Mouse (Mus musculus) C2C12 (cell line): ENCODE results near the gene Cd3eap. TPM values are rescaled to one million over a fixed set of nuclear protein-coding genes. Genes with fewer than 3 reads are reported as not detected.

ENCODE experiments used
- H3K27me3 ChIP-seq: one replicate; pipeline ENCODE4 v1.6.1; 2011; ENCODE audit not compliant: control insufficient read depth, insufficient read depth, insufficient read length
- H3K36me3 ChIP-seq: one replicate; pipeline ENCODE4 v1.6.1; 2011; ENCODE audit not compliant: control insufficient read depth, insufficient read depth
- H3K4me3 ChIP-seq: one replicate; pipeline ENCODE4 v1.5.1; 2011; ENCODE audit warnings: mild to moderate bottlenecking, control low read depth; ENCODE audit not compliant: poor library complexity, insufficient read depth, severe bottlenecking
- H3K79me2 ChIP-seq: one replicate; pipeline ENCODE4 v1.6.1; 2011; ENCODE audit not compliant: control insufficient read depth, insufficient read depth
- H3K79me3 ChIP-seq: one replicate; pipeline ENCODE4 v1.6.1; 2011; ENCODE audit warnings: low read depth, control low read depth
- H3ac ChIP-seq: one replicate; pipeline ENCODE3; 2011; ENCODE audit warnings: low read depth; ENCODE audit not compliant: control insufficient read depth, insufficient read length
- CEBPB ChIP-seq: IDR thresholded peaks from one replicate; pipeline ENCODE4 v1.6.1; 2011; ENCODE audit warnings: low read depth, mild to moderate bottlenecking, control low read depth, moderate library complexity
- CTCF ChIP-seq: IDR thresholded peaks from one replicate; pipeline ENCODE4 v1.5.1; 2011; ENCODE audit not compliant: control insufficient read depth, insufficient read depth, insufficient read length
- FOSL1 ChIP-seq: IDR thresholded peaks from one replicate; pipeline ENCODE4 v1.8.0; 2011; ENCODE audit warnings: mild to moderate bottlenecking, low read length; ENCODE audit not compliant: poor library complexity, insufficient read depth, severe bottlenecking
- MAX ChIP-seq: IDR thresholded peaks from one replicate; pipeline ENCODE4 v1.6.1; 2011; ENCODE audit warnings: mild to moderate bottlenecking, control low read depth
- MYOD1 ChIP-seq: IDR thresholded peaks from one replicate; pipeline ENCODE4 v1.6.1; 2011; ENCODE audit warnings: low read depth; ENCODE audit not compliant: control insufficient read depth, insufficient read length
- MYOG ChIP-seq: IDR thresholded peaks from one replicate; pipeline ENCODE4 v1.6.1; 2011; ENCODE audit not compliant: control insufficient read depth, insufficient read length; ENCODE audit errors: extremely low read depth
- USF1 ChIP-seq: IDR thresholded peaks from one replicate; pipeline ENCODE4 v1.6.1; 2011; ENCODE audit warnings: low read depth, mild to moderate bottlenecking, control low read depth, moderate library complexity
- polyA plus RNA-seq: library from polyadenylated mRNA; unstranded; fragments of >200 nt; fragmentation: generic; extraction: Trizol; gene quantifications from one replicate; pipeline ENCODE4 v1.2.1, GENCODE M21; 2012; ENCODE audit warnings: missing spikeins

Gene Cd3eap
- polyA plus RNA-seq, 1 experiment: 25.6 TPM

- no peak overlapping the region for H3ac ChIP-seq
- no peaks in the 10 kb centered on the region for H3K79me3 ChIP-seq
- H3K4me3 ChIP-seq: peak overlapping the region; percentile 0
- H3K79me2 ChIP-seq: no peaks in the 10 kb centered on the region
- TF ChIP-seq USF1 (no peak), MYOD1 (no peak), FOSL1 (no peak), MAX (no peak), CEBPB (no peak), CTCF (no peak), MYOG (no peak)
- no peaks in the 10 kb centered on the region for H3K36me3 ChIP-seq
- H3K27me3 ChIP-seq: no peaks in the 10 kb centered on the region
Measured at GRCm38 (mm10) chr7:19327782-19328181, 31.5 kb downstream of the Cd3eap start.

GRCm38 (mm10) chr7:19327128-19327527, 32.2 kb downstream of the Cd3eap start:
- Histone ChIP-seq H3K27me3 (no peaks in the 10 kb centered on the region), H3K79me2 (no peaks in the 10 kb centered on the region), H3K79me3 (no peaks in the 10 kb centered on the region), H3ac (peak overlapping the region; percentile 57), H3K4me3 (no peak overlapping the region), H3K36me3 (no peaks in the 10 kb centered on the region)
- no peak for TF ChIP-seq MYOD1
- peak; percentile 45 for TF ChIP-seq CEBPB

GRCm38 (mm10) chr7:19326359-19326758, 32.9 kb downstream of the Cd3eap start:
- H3K27me3 ChIP-seq: no peaks in the 10 kb centered on the region
- no peak overlapping the region for H3K4me3 ChIP-seq
- no peaks in the 10 kb centered on the region for H3K36me3 ChIP-seq
- H3ac ChIP-seq: peak overlapping the region; percentile 45
- H3K79me3 ChIP-seq: no peaks in the 10 kb centered on the region
- TF ChIP-seq CEBPB (no peak), USF1 (no peak), MYOD1 (no peak), CTCF (no peak), FOSL1 (no peak), MYOG (no peak), MAX (no peak)
- no peaks in the 10 kb centered on the region for H3K79me2 ChIP-seq

- TF ChIP-seq USF1 (no peak), CTCF (no peak), MAX (no peak), MYOD1 (no peak), MYOG (no peak), FOSL1 (no peak), CEBPB (no peak)
- H3K79me2 ChIP-seq: no peaks in the 10 kb centered on the region
- no peak overlapping the region for H3ac ChIP-seq
- no peaks in the 10 kb centered on the region for H3K79me3 ChIP-seq
- no peak overlapping the region for H3K4me3 ChIP-seq
- no peaks in the 10 kb centered on the region for H3K27me3 ChIP-seq
- no peaks in the 10 kb centered on the region for H3K36me3 ChIP-seq
Measured at GRCm38 (mm10) chr7:19325262-19326199, 33.8 kb downstream of the Cd3eap start.

DNA sequence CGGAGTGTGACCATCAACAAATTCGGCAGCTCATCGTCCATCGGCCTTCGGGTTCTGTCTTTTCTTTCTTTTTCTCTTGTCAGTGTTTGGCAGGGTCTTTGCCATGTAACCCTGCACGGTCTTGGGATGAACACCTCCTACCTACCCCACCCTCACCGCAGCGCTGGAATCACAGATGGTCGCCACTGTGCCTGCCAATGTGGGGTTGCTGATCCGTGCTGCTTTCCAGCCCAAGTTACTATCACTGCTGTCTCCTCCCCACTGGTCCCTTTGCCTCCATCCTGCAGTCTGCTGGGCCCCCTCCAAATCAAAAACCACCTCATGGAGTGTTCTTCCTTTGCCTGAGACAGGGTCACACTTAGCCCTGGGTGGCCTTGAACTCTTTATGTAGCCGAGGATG, 35.1 kb downstream of the Cd3eap start:
- Histone ChIP-seq H3K79me2 (no peaks in the 10 kb centered on the region), H3ac (no peak overlapping the region), H3K27me3 (no peaks in the 10 kb centered on the region), H3K4me3 (no peak overlapping the region), H3K79me3 (no peaks in the 10 kb centered on the region), H3K36me3 (no peaks in the 10 kb centered on the region)
- TF ChIP-seq MAX (no peak), CTCF (no peak), USF1 (no peak), FOSL1 (no peak), MYOG (no peak), CEBPB (no peak), MYOD1 (no peak)
